Mouse (Mus musculus): Measurements from ENCODE around the gene Eno2. TPM values are rescaled to one million over a fixed set of nuclear protein-coding genes. Genes with fewer than 3 reads are reported as not detected.

Gene Eno2
- polyA plus RNA-seq, 1 experiment from 2014 or later = 10.8 TPM

DNA sequence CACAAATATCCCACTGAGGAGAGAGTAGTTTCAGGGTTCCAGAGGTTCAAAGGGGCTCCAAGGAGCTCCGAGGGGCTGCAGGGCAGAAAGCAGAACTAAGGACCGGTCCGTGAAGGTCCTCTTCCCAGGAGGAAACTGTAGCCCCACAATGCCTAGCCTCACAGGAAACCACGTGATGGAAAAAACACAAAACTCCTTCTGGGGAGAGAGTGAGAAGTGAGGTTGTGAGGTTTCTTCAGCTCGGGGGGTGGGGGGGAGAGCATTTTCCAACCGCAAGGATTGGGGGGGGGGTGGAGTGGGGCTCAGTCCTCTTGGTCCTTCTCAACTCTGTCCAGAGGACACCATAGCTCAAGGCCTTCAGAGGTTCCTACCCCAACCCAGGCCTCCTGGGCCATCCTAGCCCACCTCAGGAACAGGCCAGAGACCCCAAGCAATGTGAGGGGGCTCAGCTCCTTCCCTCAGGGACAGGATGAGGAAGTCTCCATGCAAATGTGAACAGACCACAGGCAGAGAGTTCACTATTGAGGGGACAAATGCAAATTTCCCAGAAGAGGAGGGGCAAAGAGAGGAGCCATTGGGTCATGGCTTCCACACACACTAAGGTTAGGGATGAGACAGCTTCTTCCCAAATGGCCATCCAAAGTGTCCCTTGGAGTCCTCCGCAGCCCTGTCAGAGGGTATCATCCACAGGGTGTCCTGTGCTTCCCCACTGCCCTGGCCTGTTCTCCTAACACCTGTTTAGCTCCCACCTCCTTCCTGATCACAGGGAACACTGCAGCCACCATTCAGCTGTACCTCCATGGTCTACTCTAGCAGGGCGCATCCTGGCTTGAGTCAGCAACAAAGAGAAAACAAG lies 39.4 kb downstream of the Eno2 start:
- H3K4me2 ChIP-seq (replicated peaks; ENCODE audit: low read depth, low read length) = no peak overlapping the region
- 0 out of 2 replicates have a peak, but pooled peaks cover 7% of the 10 kb centered on the region for H3K4me1 ChIP-seq (ENCODE audit: control insufficient read depth, insufficient read depth, low read length)
- no peak overlapping the region for H3K9ac ChIP-seq (ENCODE audit: low read depth, low read length)
- H3K4me3 ChIP-seq (ENCODE audit: low read length) = no peak overlapping the region
- H3K36me3 ChIP-seq (ENCODE audit: control insufficient read depth, insufficient read depth, low read length) = no peaks in the 10 kb centered on the region
- H3K27ac ChIP-seq (ENCODE audit: low read depth, low read length) = no peak overlapping the region
- 86% methylated on average over 8 of the region's 8 CpGs for WGBS
- no peak for ATAC-seq (ENCODE audit: low FRiP score, low TSS enrichment)
- H3K27me3 ChIP-seq (ENCODE audit: control insufficient read depth, insufficient read depth, low read length) = no peaks in the 10 kb centered on the region
- H3K9me3 ChIP-seq (ENCODE audit: control insufficient read depth, low read length) = no peaks in the 10 kb centered on the region

DNA sequence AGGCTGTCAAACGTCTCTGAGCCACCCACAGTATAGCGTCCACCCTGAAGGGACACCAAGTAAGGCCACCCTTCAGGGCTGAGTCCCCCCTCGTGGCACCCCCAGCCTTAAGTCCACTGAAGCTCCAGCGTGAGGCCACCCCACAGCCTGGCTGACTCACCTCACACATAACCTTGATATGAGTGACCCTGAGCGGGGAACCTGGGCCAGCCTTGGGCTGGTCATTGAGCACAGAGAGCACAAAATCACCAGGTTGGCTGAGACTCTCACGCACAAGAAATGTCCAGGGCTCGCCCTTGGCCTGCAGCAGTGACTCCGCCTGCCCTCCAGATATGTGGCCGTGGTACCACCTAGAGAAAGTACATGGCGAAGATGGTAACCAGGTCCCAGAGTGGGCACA lies 40.9 kb downstream of the Eno2 start:
- no peak overlapping the region for H3K9ac ChIP-seq (ENCODE audit: low read depth, low read length)
- no peaks in the 10 kb centered on the region for H3K9me3 ChIP-seq (ENCODE audit: control insufficient read depth, low read length)
- no peaks in the 10 kb centered on the region for H3K27me3 ChIP-seq (ENCODE audit: control insufficient read depth, insufficient read depth, low read length)
- no peak overlapping the region for H3K27ac ChIP-seq (ENCODE audit: low read depth, low read length)
- 0 out of 2 replicates have a peak, but pooled peaks cover 7% of the 10 kb centered on the region for H3K4me1 ChIP-seq (ENCODE audit: control insufficient read depth, insufficient read depth, low read length)
- no peak overlapping the region for H3K4me2 ChIP-seq (replicated peaks; ENCODE audit: low read depth, low read length)
- H3K36me3 ChIP-seq (ENCODE audit: control insufficient read depth, insufficient read depth, low read length) = no peaks in the 10 kb centered on the region
- WGBS = 90% methylated on average over 10 of the region's 10 CpGs
- H3K4me3 ChIP-seq (ENCODE audit: low read length) = no peak overlapping the region
- 0 out of 2 replicates have a peak, but pooled peaks have one; percentile 20 for ATAC-seq (ENCODE audit: low FRiP score, low TSS enrichment)

- no peak for ATAC-seq (ENCODE audit: low FRiP score, low TSS enrichment)
- Histone ChIP-seq H3K9me3 (ENCODE audit: control insufficient read depth, low read length) (no peaks in the 10 kb centered on the region), H3K4me3 (ENCODE audit: low read length) (no peak overlapping the region), H3K36me3 (ENCODE audit: control insufficient read depth, insufficient read depth, low read length) (no peaks in the 10 kb centered on the region), H3K27me3 (ENCODE audit: control insufficient read depth, insufficient read depth, low read length) (no peaks in the 10 kb centered on the region), H3K4me1 (ENCODE audit: control insufficient read depth, insufficient read depth, low read length) (no peaks in the 10 kb centered on the region), H3K4me2 (replicated peaks; ENCODE audit: low read depth, low read length) (no peak overlapping the region), H3K27ac (ENCODE audit: low read depth, low read length) (no peak overlapping the region), H3K9ac (ENCODE audit: low read depth, low read length) (no peak overlapping the region)
- WGBS = 90% methylated on average over 10 of the region's 10 CpGs
Measured at GRCm38 (mm10) chr6:124724472-124724871, 45.0 kb downstream of the Eno2 start.

GRCm38 (mm10) chr6:124723541-124723940 lies 45.9 kb downstream of the Eno2 start:
- Histone ChIP-seq H3K4me1 (ENCODE audit: control insufficient read depth, insufficient read depth, low read length) (no peaks in the 10 kb centered on the region), H3K9me3 (ENCODE audit: control insufficient read depth, low read length) (no peaks in the 10 kb centered on the region), H3K27me3 (ENCODE audit: control insufficient read depth, insufficient read depth, low read length) (no peaks in the 10 kb centered on the region), H3K4me2 (replicated peaks; ENCODE audit: low read depth, low read length) (no peak overlapping the region), H3K4me3 (ENCODE audit: low read length) (no peak overlapping the region), H3K27ac (ENCODE audit: low read depth, low read length) (no peak overlapping the region), H3K36me3 (ENCODE audit: control insufficient read depth, insufficient read depth, low read length) (no peaks in the 10 kb centered on the region), H3K9ac (ENCODE audit: low read depth, low read length) (no peak overlapping the region)
- WGBS = 79% methylated on average over 8 of the region's 8 CpGs
- ATAC-seq (ENCODE audit: low FRiP score, low TSS enrichment) = no peak

- Histone ChIP-seq H3K9me3 (ENCODE audit: control insufficient read depth, low read length) (no peaks in the 10 kb centered on the region), H3K27me3 (ENCODE audit: control insufficient read depth, insufficient read depth, low read length) (no peaks in the 10 kb centered on the region), H3K9ac (ENCODE audit: low read depth, low read length) (no peak overlapping the region), H3K4me2 (replicated peaks; ENCODE audit: low read depth, low read length) (no peak overlapping the region), H3K4me1 (ENCODE audit: control insufficient read depth, insufficient read depth, low read length) (no peaks in the 10 kb centered on the region), H3K4me3 (ENCODE audit: low read length) (no peak overlapping the region), H3K27ac (ENCODE audit: low read depth, low read length) (no peak overlapping the region), H3K36me3 (ENCODE audit: control insufficient read depth, insufficient read depth, low read length) (no peaks in the 10 kb centered on the region)
- 92% methylated on average over 6 of the region's 6 CpGs for WGBS
- no peak for ATAC-seq (ENCODE audit: low FRiP score, low TSS enrichment)
Measured at GRCm38 (mm10) chr6:124722876-124723473, 46.5 kb downstream of the Eno2 start.

- no peak overlapping the region for H3K4me2 ChIP-seq (replicated peaks; ENCODE audit: low read depth, low read length)
- H3K4me3 ChIP-seq (ENCODE audit: low read length) = no peak overlapping the region
- peaks cover 18% of the 10 kb centered on the region for H3K36me3 ChIP-seq (ENCODE audit: control insufficient read depth, insufficient read depth, low read length)
Measured at GRCm38 (mm10) chr6:124720904-124721303, 48.6 kb downstream of the Eno2 start.

GRCm38 (mm10) chr6:124719354-124719978 lies 50.0 kb downstream of the Eno2 start:
- H3K4me1 ChIP-seq (ENCODE audit: control insufficient read depth, insufficient read depth, low read length) = no peaks in the 10 kb centered on the region
- H3K36me3 ChIP-seq (ENCODE audit: control insufficient read depth, insufficient read depth, low read length) = peaks cover 33% of the 10 kb centered on the region
- H3K9me3 ChIP-seq (ENCODE audit: control insufficient read depth, low read length) = no peaks in the 10 kb centered on the region
- H3K27ac ChIP-seq (ENCODE audit: low read depth, low read length) = peak overlapping the region; percentile 65; the same call in 1 of the 2 replicates
- H3K27me3 ChIP-seq (ENCODE audit: control insufficient read depth, insufficient read depth, low read length) = no peaks in the 10 kb centered on the region
- H3K9ac ChIP-seq (ENCODE audit: low read depth, low read length) = peak overlapping the region; percentile 53; the same call in 1 of the 2 replicates
- no peak for ATAC-seq (ENCODE audit: low FRiP score, low TSS enrichment)
- WGBS = 61% methylated on average over 7 of the region's 7 CpGs
- peak overlapping the region; percentile 38 for H3K4me3 ChIP-seq (ENCODE audit: low read length)
- peak overlapping the region; percentile 31 for H3K4me2 ChIP-seq (replicated peaks; ENCODE audit: low read depth, low read length)

More at GRCm38 (mm10) chr6:124720904-124721303, 48.6 kb downstream of the Eno2 start:
- 68% methylated on average over 11 of the region's 11 CpGs for WGBS
- Histone ChIP-seq H3K27me3 (ENCODE audit: control insufficient read depth, insufficient read depth, low read length) (no peaks in the 10 kb centered on the region), H3K27ac (ENCODE audit: low read depth, low read length) (no peak overlapping the region), H3K9ac (ENCODE audit: low read depth, low read length) (peak overlapping the region; percentile 53; the same call in 1 of the 2 replicates), H3K9me3 (ENCODE audit: control insufficient read depth, low read length) (no peaks in the 10 kb centered on the region), H3K4me1 (ENCODE audit: control insufficient read depth, insufficient read depth, low read length) (no peaks in the 10 kb centered on the region)
- ATAC-seq (ENCODE audit: low FRiP score, low TSS enrichment) = no peak

- Histone ChIP-seq H3K4me3 (ENCODE audit: low read length) (peak overlapping the region; percentile 38), H3K36me3 (ENCODE audit: control insufficient read depth, insufficient read depth, low read length) (peaks cover 40% of the 10 kb centered on the region), H3K9ac (ENCODE audit: low read depth, low read length) (peak overlapping the region; percentile 53), H3K4me1 (ENCODE audit: control insufficient read depth, insufficient read depth, low read length) (peaks cover 3% of the 10 kb centered on the region), H3K27me3 (ENCODE audit: control insufficient read depth, insufficient read depth, low read length) (no peaks in the 10 kb centered on the region), H3K9me3 (ENCODE audit: control insufficient read depth, low read length) (no peaks in the 10 kb centered on the region), H3K4me2 (replicated peaks; ENCODE audit: low read depth, low read length) (peak overlapping the region; percentile 31; the same call in 1 of the 2 replicates), H3K27ac (ENCODE audit: low read depth, low read length) (peak overlapping the region; percentile 65)
- peak; percentile 20; the same call in 1 of the 2 replicates for ATAC-seq (ENCODE audit: low FRiP score, low TSS enrichment)
- WGBS = 66% methylated on average over 15 of the region's 16 CpGs
Measured at GRCm38 (mm10) chr6:124718703-124719102, 50.8 kb downstream of the Eno2 start.
